Mouse (Mus musculus): ENCODE measurements around the gene Atxn1. TPM values are rescaled to one million over a fixed set of nuclear protein-coding genes. Genes with fewer than 3 reads are reported as not detected.

The Atxn1 gene
- 5.4 and 6.4 TPM in 2 replicates for polyA plus RNA-seq (2015; fragmentation: Nextera tagmentation; extraction: Ambion mirVana)

DNA sequence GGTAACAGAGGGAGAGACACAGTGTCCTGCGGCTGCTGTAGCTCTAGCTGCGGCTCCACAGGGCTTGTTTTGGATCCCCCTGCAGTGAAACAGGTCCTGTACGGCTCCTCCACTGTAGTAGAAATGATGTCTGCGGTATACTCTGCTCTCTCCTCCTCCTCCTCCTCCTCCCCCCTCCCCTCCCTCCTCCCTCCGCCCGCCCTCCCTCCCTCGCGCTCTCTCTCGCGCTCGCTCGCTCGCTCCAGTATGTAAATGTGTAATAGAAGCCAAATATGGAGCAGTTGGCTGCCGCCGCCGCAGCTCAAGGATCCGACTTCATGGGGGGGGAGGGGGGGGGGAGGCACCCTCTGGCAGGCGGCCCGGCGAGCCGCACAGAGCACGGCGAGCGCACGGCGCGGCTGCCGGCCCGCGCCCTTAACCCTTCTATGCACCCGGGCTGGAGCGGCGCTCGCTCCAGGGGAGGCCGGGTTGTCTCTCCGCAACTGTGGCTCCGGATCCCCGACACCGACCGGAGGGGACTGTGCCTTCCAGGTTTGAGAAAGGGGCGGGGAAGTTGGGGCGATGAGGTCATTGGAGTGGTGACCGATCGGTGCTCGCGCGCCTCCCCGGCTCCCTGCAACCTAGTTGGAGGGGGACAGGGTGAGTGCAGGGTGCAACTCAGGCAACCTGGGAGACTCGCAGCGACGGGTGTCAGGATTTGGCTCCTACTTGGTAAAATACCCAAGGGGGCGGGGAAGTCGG lies at the start of gene Atxn1:
Gene Atxn1, minus strand, starts transcription at position 156 of the 741 bp plus-strand sequence.
- peak within 1 kb of the TSS; percentile 87 for H3K4me3 ChIP-seq
- peak within 1 kb of the TSS; percentile 89 for H3K4me2 ChIP-seq
- H3K27ac ChIP-seq, result peak within 1 kb of the TSS; percentile 93
- peak within 1 kb of the TSS; percentile 83 for H3K9ac ChIP-seq
- peak; percentile 81 for ATAC-seq (ENCODE audit: insufficient number of reproducible peaks, low FRiP score, low TSS enrichment, low read depth)
- H3K4me1 ChIP-seq, result peaks cover 43% of the 10 kb centered on the region
- no peaks in the 10 kb centered on the region for H3K36me3 ChIP-seq
- H3K27me3 ChIP-seq, result no peaks in the 10 kb centered on the region
- no peaks in the 10 kb centered on the region for H3K9me3 ChIP-seq
- WGBS, result under 1% methylated on average over 42 of the region's 53 CpGs

DNA sequence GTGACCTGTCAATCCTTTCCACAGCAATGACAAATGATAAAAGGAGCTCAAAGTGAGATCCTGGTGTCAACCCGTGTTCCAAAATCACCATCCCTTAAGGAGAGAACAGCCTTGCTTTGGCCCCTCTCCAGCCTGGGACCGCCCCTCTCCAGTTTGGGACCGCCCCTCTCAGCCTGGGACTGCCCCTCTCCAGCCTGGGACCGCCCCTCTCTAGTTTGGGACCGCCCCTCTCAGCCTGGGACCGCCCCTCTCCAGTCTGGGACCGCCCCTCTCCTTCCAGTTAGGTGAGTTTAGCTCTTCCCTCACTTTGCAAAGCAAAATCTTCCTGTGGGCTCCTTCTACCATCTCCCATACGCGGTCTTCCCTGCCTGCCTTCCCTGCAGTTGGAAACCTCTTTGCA lies 46.4 kb upstream of the Atxn1 start:
- no peaks in the 10 kb centered on the region for H3K36me3 ChIP-seq
- H3K27me3 ChIP-seq, result 0 out of 2 replicates have a peak, but pooled peaks cover 5% of the 10 kb centered on the region
- peaks cover 10% of the 10 kb centered on the region for H3K4me1 ChIP-seq
- no peak overlapping the region for H3K27ac ChIP-seq
- no peak overlapping the region for H3K4me2 ChIP-seq
- H3K9me3 ChIP-seq, result no peaks in the 10 kb centered on the region
- no peak overlapping the region for H3K4me3 ChIP-seq
- no peak overlapping the region for H3K9ac ChIP-seq
- 31% methylated on average over 9 of the region's 9 CpGs for WGBS
- ATAC-seq (ENCODE audit: insufficient number of reproducible peaks, low FRiP score, low TSS enrichment, low read depth), result no peak

DNA sequence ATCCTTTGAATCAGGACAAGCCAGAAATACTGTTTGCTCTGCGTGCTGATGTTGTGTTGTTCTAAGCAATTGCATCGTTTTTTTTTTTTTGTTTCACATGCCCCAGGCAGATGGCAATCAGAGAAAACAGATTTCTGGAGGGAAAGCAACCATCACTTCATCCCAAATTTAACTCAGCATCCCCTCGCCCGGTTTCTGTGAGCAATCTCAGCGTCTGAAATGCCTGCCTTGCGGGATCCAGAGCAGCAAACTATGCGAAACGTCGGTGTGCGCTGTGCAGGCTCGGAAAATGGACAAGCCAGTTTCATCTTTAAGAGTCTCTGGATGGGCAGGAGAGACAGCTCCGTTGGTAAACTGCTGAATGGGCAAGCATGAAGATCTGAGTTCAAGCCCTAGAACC lies 45.3 kb upstream of the Atxn1 start:
- Histone ChIP-seq H3K4me3 (no peak overlapping the region), H3K4me2 (no peak overlapping the region), H3K9me3 (no peaks in the 10 kb centered on the region), H3K9ac (no peak overlapping the region), H3K27me3 (0 out of 2 replicates have a peak, but pooled peaks cover 5% of the 10 kb centered on the region), H3K36me3 (no peaks in the 10 kb centered on the region), H3K27ac (no peak overlapping the region), H3K4me1 (peaks cover 18% of the 10 kb centered on the region)
- no peak for ATAC-seq (ENCODE audit: insufficient number of reproducible peaks, low FRiP score, low TSS enrichment, low read depth)
- 79% methylated on average over 12 of the region's 12 CpGs for WGBS

DNA sequence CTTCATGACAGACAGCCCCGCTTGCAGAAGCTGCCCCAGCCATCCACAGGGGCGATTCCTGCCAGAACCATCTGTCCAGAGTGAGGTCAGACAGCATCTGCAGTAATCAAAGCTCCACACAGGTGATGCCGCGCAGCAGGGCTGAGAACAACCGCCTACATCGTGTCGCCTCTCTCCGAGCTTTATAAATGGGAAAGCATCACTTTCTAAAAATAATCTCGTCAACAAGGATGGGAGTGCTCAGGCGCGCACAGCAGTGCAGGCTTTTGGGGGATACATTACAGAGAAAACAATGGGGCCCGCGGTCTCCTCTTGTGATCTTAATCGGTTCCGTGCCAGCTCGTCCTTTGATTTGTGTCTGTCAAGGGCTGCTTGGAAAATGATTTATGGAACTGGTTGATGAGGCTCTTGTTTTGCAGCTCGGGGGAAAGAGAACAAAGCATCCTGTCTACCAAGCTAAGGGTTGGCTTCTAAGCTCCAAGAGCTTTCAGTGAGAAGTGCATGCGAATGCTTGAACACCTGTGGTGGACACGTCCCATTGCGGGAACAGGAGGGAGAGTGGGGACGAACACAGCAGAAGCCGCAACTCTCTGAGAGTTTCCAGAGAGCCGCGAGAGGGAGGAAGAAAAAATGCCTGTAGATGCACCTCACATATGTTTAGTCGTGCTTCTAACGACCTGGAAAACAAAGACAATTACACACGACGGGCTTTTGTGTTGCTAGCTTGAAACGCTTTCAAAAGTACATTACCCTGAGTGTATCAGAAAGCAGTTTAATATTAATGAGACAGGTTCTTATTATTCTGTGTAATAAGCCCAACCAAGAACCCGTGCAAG lies 44.2 kb upstream of the Atxn1 start:
- peaks cover 18% of the 10 kb centered on the region for H3K4me1 ChIP-seq
- H3K27ac ChIP-seq, result no peak overlapping the region
- 0 out of 2 replicates have a peak, but pooled peaks cover 5% of the 10 kb centered on the region for H3K27me3 ChIP-seq
- H3K4me3 ChIP-seq, result peak overlapping the region; percentile 2; the same call in 1 of the 2 replicates
- H3K36me3 ChIP-seq, result no peaks in the 10 kb centered on the region
- no peak overlapping the region for H3K9ac ChIP-seq
- WGBS, result 9% methylated on average over 30 of the region's 30 CpGs
- H3K9me3 ChIP-seq, result no peaks in the 10 kb centered on the region
- no peak for ATAC-seq (ENCODE audit: insufficient number of reproducible peaks, low FRiP score, low TSS enrichment, low read depth)
- peak overlapping the region; percentile 4; the same call in 1 of the 2 replicates for H3K4me2 ChIP-seq

DNA sequence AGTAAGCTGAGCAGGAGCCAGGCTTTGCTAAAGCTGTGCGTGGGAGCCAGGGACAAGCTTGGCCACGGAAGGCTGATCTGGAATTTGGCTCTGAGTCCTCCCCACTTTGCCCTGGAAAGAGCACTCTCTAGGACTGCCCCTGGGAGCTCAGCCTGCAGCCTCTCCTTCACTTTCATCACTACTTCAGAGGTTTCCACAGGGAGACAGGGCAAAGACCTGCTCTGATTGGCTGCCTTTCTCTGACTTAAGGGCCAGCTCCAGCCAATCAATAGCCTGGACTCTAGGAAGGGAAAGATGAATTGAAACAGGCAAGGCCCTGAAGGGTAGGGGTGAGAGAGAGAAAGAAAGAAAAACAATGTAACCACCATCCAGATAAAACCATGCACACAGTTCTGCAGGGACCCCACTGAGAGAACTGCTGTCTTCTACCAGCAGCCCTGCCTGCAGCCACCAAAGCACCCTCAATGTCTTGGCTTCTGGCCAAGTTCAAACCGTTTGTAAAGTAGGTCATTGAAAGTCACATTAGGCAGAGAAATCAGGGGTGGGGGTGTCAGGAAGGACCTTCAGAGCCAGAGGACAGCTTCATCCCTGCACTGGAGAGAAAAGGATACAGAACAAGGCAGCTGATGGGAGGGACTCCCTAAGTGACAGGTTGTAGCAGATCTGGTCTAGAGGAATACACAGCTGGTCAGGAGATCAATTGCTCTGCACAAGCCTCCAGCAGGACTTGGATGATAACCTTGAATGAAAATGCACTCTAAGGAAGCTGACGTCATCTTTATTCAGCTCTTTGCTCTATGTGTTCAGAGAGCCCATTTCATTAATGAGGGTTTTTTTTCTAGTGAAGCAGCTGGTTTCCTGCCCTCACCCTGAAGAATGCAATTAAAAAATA lies 41.6 kb upstream of the Atxn1 start:
- 9% methylated on average over 4 of the region's 4 CpGs for WGBS
- Histone ChIP-seq H3K4me1 (peaks cover 22% of the 10 kb centered on the region), H3K9me3 (no peaks in the 10 kb centered on the region), H3K27ac (peak overlapping the region; percentile 67), H3K27me3 (0 out of 2 replicates have a peak, but pooled peaks cover 5% of the 10 kb centered on the region), H3K4me2 (peak overlapping the region; percentile 32), H3K4me3 (no peak overlapping the region), H3K9ac (no peak overlapping the region), H3K36me3 (no peaks in the 10 kb centered on the region)
- peak; percentile 66; the same call in 1 of the 2 replicates for ATAC-seq (ENCODE audit: insufficient number of reproducible peaks, low FRiP score, low TSS enrichment, low read depth)

DNA sequence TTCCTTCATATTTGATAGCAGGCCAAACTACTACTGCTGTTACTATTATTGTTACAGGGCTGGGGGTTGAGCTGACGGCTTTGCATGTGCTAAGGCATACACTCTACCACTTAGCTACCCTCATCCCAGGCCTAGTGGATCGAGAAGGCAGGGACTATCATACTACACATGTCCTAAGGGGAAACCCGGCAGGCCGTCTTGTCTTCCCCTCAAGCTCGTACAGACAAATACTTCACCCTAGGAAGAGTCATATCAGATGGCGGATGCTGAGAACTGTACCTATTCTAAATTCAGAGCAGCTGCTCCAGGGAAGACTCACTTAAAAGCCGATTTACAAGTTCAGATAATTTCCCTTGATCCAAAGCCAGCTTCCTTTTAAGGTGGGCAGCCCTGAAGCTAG lies 40.8 kb upstream of the Atxn1 start:
- 37% methylated on average over 7 of the region's 7 CpGs for WGBS
- no peak for ATAC-seq (ENCODE audit: insufficient number of reproducible peaks, low FRiP score, low TSS enrichment, low read depth)
- H3K4me1 ChIP-seq, result peaks cover 22% of the 10 kb centered on the region
- H3K36me3 ChIP-seq, result no peaks in the 10 kb centered on the region
- H3K9ac ChIP-seq, result no peak overlapping the region
- no peak overlapping the region for H3K4me3 ChIP-seq
- H3K27ac ChIP-seq, result peak overlapping the region; percentile 67
- H3K9me3 ChIP-seq, result no peaks in the 10 kb centered on the region
- 0 out of 2 replicates have a peak, but pooled peaks cover 5% of the 10 kb centered on the region for H3K27me3 ChIP-seq
- H3K4me2 ChIP-seq, result peak overlapping the region; percentile 32

DNA sequence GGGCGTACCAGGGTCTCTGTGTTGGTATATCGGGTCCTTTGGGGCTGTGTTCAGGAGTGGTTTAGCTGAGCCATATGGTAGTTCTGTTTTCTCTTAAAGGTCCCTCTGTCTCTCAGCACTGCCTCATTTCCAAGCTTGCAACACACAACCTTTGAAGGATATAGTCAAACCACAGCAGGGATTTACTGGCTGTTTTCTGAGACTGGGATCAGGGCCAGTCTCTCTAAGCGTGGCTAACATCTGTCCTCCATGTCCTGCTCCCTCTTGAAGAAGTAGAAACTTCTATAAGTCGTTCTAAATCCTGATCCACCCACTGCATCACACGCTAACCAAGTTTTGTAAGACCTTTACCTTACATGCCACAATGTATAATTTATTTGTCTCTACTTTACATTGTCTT lies 36.5 kb upstream of the Atxn1 start:
- WGBS, result 58% methylated on average over 5 of the region's 5 CpGs
- H3K27ac ChIP-seq, result peak overlapping the region; percentile 38; the same call in 1 of the 2 replicates

DNA sequence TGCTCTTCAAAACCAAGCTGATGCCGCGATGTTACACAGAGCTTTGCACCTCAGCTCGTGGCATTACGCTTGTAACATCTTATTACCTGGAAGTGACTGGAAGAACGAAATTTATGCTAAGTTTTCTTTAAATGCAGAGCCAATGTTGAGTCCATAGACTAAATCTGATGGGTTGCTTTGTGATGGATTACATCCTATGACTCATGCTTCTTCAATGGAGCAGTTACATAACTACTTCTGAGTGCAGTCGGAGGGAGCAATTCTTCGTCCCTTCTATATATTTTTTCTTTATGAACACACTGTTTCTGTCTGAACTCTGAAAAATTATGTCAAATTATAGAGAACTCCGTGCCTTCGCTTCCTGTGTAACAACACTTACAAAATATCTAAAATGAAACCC lies 28.1 kb upstream of the Atxn1 start:
- H3K36me3 ChIP-seq, result no peaks in the 10 kb centered on the region
- no peak overlapping the region for H3K4me2 ChIP-seq
- no peaks in the 10 kb centered on the region for H3K9me3 ChIP-seq
- H3K9ac ChIP-seq, result no peak overlapping the region
- H3K4me3 ChIP-seq, result no peak overlapping the region
- no peak for ATAC-seq (ENCODE audit: insufficient number of reproducible peaks, low FRiP score, low TSS enrichment, low read depth)
- no peak overlapping the region for H3K27ac ChIP-seq
- H3K27me3 ChIP-seq, result no peaks in the 10 kb centered on the region
- 82% methylated on average over 9 of the region's 9 CpGs for WGBS
- H3K4me1 ChIP-seq, result no peaks in the 10 kb centered on the region

More for the DNA sequence above, 36.5 kb upstream of the Atxn1 start:
- Histone ChIP-seq H3K4me3 (no peak overlapping the region), H3K9ac (no peak overlapping the region), H3K4me2 (no peak overlapping the region), H3K4me1 (peaks cover 13% of the 10 kb centered on the region), H3K9me3 (no peaks in the 10 kb centered on the region), H3K36me3 (no peaks in the 10 kb centered on the region), H3K27me3 (no peaks in the 10 kb centered on the region)
- no peak for ATAC-seq (ENCODE audit: insufficient number of reproducible peaks, low FRiP score, low TSS enrichment, low read depth)

DNA sequence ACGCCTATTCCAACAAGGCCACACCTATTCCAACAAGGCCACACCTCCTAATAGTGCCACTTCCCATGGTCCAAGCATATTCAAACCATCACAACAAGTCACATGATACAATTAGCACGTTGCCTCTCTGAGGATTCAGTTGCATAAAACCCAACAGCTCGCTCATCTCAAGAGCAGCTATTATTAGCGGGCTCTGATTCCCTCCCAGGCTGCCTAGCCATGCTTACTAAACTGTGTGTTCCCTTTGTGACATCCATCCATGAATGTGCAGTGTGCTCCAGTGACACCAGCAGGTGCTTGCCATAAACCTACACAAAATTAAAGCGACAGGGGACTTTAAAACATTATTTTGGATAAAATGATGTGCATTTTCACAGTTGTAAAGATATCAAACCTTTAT lies 25.7 kb upstream of the Atxn1 start:
- Histone ChIP-seq H3K27ac (no peak overlapping the region), H3K36me3 (no peaks in the 10 kb centered on the region), H3K27me3 (no peaks in the 10 kb centered on the region), H3K9ac (no peak overlapping the region), H3K9me3 (no peaks in the 10 kb centered on the region), H3K4me3 (no peak overlapping the region), H3K4me1 (no peaks in the 10 kb centered on the region), H3K4me2 (no peak overlapping the region)
- 74% methylated on average over 5 of the region's 5 CpGs for WGBS
- no peak for ATAC-seq (ENCODE audit: insufficient number of reproducible peaks, low FRiP score, low TSS enrichment, low read depth)

DNA sequence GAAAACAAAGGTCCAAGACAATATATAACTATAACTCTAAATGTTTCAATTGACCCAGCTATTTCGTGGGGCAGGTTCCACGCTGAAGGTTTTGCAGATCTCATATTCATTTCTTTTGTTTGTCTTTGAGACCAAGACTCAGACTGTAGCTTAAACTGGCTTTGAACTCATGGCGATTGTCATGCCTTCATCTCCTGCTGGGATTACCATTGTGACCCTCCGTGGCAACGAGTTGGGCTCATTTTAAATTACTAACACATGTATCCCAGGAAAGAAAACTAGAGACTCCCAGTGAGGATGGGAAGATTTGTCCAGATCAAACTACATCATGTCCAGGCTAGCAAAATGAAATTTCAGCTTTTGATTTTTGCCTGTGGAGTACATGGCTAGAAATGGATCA lies 14.4 kb upstream of the Atxn1 start:
- Histone ChIP-seq H3K27ac (no peak overlapping the region), H3K9me3 (no peaks in the 10 kb centered on the region), H3K4me3 (no peak overlapping the region), H3K27me3 (no peaks in the 10 kb centered on the region), H3K4me1 (peaks cover 3% of the 10 kb centered on the region; the same call in 1 of the 2 replicates), H3K9ac (no peak overlapping the region), H3K4me2 (no peak overlapping the region), H3K36me3 (no peaks in the 10 kb centered on the region)
- 51% methylated on average over 5 of the region's 5 CpGs for WGBS
- no peak for ATAC-seq (ENCODE audit: insufficient number of reproducible peaks, low FRiP score, low TSS enrichment, low read depth)

DNA sequence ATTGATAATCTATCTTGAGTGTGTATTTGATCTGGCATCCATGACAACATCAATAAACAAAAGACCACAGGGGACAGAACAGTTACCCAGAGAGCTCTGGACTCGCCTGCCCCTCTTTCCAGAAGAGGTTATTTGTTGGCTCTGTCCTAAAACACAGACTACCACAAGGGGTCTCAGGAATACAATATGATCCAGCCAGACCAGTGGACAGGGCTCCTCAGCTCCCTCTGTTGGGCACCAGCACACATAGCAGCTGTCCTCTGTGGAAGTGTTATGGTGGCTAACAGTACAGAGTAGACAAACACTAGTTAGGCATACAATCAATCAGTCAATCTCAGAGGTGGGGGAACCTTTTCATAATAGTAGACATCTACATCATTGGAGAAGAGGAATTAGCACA lies 12.1 kb upstream of the Atxn1 start:
- no peak overlapping the region for H3K4me3 ChIP-seq

More for the DNA sequence above, 12.1 kb upstream of the Atxn1 start:
- Histone ChIP-seq H3K36me3 (no peaks in the 10 kb centered on the region), H3K9ac (no peak overlapping the region), H3K9me3 (no peaks in the 10 kb centered on the region), H3K4me2 (no peak overlapping the region), H3K4me1 (peaks cover 5% of the 10 kb centered on the region; the same call in 1 of the 2 replicates), H3K27me3 (no peaks in the 10 kb centered on the region), H3K27ac (no peak overlapping the region)
- ATAC-seq (ENCODE audit: insufficient number of reproducible peaks, low FRiP score, low TSS enrichment, low read depth), result no peak
- WGBS, result 38% methylated on average over 1 of the region's 1 CpGs

All from limb, embryonic 15.5 days (tissue).